Mouse (Mus musculus) thymus, postnatal 4 days (tissue): Measurements from ENCODE around the gene S100a6.

ENCODE experiments used
- DNase-seq: peaks from one replicate; pipeline ENCODE4 v3.0.0; 2021

The S100a6 gene

DNA sequence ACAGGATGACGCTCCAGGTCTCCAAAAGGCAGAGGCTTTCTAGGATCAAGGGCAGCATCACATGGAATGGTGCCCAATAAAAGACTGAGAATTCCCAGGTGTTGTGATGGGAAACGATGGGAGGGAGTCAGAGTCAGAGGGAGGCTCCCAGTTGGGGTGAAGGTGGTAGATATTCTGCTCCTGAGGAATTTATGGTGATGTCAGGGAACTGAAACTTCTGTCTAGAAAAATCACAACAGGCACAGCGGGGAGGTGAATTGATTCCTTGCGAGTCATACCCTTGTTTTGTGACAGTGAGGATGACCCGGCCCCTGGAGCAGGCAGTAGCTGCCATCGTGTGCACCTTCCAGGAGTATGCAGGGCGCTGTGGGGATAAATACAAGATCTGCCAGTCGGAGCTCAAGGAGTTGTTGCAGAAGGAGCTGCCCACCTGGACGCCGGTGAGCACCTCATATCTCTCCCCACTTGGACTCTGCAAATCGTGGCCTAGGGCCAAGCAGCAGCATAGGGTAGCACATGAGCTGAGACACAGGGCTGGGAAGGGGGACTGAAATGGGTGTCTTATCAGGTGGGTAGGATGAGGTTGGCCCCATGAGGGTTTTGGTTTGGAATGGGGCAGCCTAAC is 11.1 kb upstream of the S100a6 start, which contains the start of gene Gm42674:
Gene Gm42674, plus strand, starts transcription at position 419 of the 625 bp plus-strand sequence.
- DNase-seq = no peak

- no peak for DNase-seq
These were observed 9.1 kb upstream of the S100a6 start, which contains the start of gene S100a4 for GRCm38 (mm10) chr3:90603623-90604022. TSS of gene S100a4 (plus strand) at chr3:90603771.

- DNase-seq = no peak
These were observed 8.3 kb upstream of the S100a6 start for GRCm38 (mm10) chr3:90604416-90604815.

DNA sequence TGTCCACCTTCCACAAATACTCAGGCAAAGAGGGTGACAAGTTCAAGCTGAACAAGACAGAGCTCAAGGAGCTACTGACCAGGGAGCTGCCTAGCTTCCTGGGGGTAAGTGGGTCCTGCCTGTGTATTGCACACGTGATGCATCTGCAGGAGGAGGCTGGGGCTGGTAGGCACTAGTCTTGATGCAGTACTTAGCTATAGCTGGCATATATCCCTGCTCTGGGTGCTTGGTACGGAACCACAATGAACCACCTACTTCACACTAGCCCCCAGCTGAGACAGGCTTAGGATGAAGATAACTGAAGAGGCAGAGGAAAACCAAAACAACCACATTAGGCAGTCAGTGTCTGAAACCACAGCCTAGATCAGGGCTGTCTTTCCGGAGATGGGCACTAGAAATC is 7.6 kb upstream of the S100a6 start:
- DNase-seq = no peak

DNA sequence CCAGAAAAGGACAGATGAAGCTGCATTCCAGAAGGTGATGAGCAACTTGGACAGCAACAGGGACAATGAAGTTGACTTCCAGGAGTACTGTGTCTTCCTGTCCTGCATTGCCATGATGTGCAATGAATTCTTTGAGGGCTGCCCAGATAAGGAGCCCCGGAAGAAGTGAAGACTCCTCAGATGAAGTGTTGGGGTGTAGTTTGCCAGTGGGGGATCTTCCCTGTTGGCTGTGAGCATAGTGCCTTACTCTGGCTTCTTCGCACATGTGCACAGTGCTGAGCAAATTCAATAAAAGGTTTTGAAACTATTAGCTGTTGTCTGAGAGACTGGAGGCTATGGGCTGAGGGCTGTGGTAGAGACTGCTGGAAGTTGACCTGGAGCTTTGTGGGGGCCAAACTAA is 6.9 kb upstream of the S100a6 start:
- no peak for DNase-seq

- DNase-seq = no peak
These were observed 6.5 kb upstream of the S100a6 start for GRCm38 (mm10) chr3:90606185-90606584.

- no peak for DNase-seq
These were observed 5.3 kb upstream of the S100a6 start for GRCm38 (mm10) chr3:90607361-90607760.

GRCm38 (mm10) chr3:90608223-90608622 is 4.5 kb upstream of the S100a6 start, which contains the start of gene S100a5:
TSS of gene S100a5 (plus strand) at chr3:90608523.
- DNase-seq = no peak

- no peak for DNase-seq
These were observed 3.6 kb upstream of the S100a6 start for GRCm38 (mm10) chr3:90609102-90609501.

GRCm38 (mm10) chr3:90611494-90611893 is 1.2 kb upstream of the S100a6 start:
- DNase-seq = no peak

DNA sequence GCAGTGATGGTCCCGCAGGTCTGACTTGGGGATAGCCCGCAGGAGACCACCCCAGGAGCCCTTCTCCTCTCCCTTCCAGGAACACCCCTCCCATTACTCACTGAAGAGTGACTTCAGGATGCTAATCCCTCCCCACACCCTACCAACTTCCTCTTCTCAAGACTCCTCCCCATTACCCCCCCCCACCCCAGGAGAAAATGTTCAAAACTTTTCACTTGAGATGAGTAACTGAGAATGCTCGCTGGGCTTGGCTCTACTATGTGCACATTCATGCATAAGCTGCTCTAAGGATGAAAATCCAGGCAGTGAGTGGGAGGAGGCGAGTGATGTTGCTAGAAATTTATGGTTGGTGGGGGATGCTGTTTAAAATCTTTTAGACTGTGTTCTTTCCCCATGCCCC is 621 bp upstream of the S100a6 start:
- no peak for DNase-seq

- no peak for DNase-seq
These were observed 922 bp downstream of the S100a6 start for GRCm38 (mm10) chr3:90613461-90614147.

DNA sequence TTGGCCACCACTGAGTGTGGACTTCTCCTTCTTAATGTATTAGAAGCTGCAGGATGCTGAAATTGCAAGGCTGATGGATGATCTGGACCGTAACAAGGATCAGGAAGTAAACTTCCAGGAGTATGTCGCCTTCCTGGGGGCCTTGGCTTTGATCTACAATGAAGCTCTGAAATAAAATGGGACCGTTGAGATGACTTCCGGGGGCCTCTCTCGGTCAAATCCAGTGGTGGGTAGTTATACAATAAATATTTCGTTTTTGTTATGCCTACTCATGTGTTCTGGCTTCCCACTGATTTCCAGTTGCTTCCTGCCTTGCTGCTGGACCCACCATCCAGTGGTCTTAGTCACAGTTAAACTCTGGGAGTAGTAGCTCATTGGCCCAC is 1.5 kb downstream of the S100a6 start:
- no peak for DNase-seq

DNA sequence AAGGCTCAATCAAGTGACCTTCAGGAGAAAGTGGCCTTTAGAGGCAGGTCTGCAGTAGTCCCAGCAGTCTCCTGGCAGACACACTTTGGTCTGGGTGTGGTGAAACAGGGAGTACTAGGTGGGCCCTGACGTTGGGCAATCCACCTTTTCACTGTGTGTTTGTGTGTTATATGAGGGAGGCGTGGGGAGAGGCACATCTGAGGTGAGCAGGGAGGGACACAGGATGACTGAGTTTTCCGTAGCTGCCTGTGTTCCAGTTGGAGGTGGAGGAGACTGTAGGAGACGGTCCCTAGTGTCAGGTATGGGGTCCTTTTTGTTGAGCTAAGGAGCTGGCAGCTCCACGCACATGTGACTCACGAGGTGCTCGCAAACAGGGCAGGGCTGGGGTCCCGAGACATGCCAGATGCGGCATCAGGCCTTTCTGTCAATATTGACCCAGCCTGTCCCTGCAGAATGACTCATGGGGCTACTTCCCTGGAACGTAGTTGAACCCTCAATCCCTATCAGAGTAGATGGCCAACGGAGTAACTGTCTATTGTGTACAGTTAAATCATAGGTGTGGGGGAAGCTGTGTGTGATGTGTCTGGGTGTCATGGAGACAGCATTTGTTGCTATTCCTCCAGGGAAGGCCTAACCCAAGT is 2.0 kb downstream of the S100a6 start:
- DNase-seq = no peak

DNA sequence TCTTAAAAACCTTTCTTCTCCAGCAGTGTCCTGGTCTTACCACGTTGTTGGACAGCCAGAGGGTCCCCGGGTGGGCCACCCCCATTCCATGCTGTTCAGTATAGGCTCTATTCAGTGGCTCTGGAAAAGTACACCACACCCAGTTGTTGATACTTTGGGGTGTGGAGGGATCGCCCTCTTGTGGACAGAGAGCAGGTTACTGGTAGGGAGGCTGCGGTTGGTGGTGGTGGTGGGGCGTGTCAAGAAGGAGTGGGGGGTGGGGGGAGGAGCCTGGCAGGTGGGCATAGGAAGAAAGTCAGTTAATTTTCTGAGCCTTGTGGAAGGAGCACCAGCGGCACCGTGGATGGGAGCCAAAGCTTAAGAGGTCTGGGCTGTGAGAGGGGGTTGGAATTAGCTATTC is 2.7 kb downstream of the S100a6 start:
- peak; percentile 85 for DNase-seq

DNA sequence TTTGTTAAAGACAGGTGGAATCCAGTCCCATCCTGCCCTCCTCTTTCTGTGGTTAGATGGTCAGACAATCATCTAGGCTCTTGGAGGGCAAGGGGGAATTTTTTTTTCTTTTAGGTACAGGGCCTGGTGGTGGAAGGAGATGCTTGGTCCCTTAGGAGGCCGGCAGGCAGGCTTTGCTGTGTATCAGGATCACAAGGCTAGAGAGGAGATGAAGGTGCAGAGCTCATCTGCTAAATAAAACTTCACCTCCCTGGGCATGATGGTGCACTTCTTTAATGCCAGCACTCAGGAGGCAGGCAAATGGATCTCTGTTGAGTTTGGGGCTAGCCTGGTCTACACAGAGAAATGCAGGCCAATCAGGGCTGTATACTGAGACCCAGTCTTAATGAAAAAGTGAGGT is 3.2 kb downstream of the S100a6 start:
- DNase-seq = no peak

DNA sequence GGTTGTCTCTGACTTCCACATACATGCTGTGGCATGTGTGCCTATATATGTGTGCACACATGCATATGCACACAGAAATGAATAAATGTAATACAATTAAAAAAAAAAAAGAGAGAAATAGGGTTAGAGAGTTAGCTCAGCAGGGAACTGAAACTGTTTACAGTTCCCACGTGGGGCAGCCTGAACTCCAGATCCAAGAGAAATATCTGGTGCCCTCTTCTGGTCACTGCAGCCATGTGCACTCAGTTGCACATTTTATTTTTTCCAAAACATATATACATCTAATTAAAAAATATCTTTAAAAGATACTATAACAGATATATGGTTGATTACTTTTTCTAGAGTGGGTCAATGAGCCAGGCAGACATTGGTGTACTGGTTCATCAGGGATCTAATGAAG is 4.9 kb downstream of the S100a6 start:
- DNase-seq = no peak

DNA sequence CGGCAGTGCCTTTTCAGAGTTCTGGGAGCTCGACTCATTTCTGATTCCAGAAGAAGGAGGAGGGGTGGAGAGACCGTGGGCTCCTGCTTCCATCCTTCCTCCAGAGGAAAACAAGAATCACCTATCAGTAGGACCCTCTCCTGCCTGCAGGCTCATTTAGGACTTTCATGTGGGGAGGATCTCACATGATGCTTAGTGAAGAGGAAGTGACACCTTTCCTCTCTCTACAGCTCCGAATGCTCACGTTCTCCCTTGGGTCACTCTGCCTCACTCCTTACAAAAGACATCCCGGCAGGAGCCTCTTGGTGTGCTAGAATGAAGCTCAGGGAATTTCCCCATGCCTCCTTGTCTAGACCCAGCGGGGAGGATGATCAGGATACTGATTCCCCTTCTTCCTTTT is 8.9 kb downstream of the S100a6 start:
- DNase-seq = no peak

- DNase-seq = peak; percentile 58
These were observed 10.9 kb downstream of the S100a6 start for GRCm38 (mm10) chr3:90623435-90624071.

GRCm38 (mm10) chr3:90625496-90625895 is 12.8 kb downstream of the S100a6 start:
- no peak for DNase-seq

DNA sequence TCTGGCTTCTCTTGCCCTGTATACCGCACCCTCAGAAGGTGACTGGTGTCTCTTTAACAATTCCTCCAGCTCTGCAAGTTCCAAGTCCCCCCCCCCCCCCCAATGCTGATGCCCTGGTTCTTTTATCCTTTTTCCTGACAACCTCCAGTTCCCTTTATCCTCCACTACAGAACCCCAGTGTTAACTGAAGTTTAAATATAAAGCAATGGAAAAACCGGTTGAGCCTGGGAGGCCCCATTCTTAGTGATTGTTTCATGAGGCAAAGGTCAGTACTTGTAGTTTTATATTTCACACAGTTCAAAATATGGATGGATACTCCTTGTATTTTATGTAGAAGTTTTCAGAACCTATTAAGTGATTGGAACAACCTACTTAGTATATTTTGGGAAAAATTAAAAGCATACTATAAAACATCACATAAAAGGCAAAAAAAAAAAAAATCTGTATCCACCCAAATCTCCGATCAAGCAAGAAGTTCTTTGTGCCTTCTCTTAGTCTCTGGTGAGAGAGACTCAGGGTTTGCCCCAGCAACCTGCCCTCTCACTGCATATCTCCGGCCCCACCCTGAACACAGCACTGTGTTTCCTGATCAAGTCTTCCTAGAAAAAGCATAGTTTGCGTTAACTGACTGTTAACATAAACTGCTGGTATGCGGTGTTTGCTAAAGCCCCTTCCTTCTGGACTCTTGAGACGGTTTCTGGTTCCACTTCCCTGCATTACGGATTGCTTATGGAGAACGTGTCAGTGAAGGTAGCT is 13.8 kb downstream of the S100a6 start:
- DNase-seq = no peak

- no peak for DNase-seq
These were observed 14.7 kb downstream of the S100a6 start for GRCm38 (mm10) chr3:90627366-90627765.

DNA sequence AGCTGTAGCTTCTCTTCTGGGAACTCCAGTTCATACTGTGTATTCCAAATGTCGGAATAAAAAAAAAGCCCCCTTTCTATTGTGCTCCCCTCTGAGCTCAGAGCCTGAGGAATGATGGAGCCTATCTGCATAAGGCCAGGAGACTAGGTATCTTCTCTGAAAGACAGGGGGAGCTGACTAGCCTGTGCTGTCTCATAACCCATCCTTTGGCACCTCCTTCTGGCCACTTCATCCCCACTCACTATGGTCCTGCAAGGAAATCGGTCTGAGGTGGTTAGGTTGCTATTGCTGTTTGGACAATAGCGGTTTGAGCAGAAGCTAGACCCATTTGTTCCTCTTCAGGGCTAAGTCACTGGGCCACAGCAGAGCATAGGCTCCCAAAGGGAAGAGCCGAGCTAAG is 15.1 kb downstream of the S100a6 start:
- DNase-seq = no peak
